Mouse (Mus musculus) small intestine, adult 2 months (tissue): ENCODE measurements around the gene Ano1. TPM values are rescaled to one million over a fixed set of nuclear protein-coding genes. Genes with fewer than 3 reads are reported as not detected.

ENCODE experiments used
- H3K27ac ChIP-seq: fragments of 200-500 bp; 2 replicates; pipeline ENCODE4 v1.5.1; 2012; ENCODE audit warnings: low read depth, low read length, control low read depth, inconsistent platforms; ENCODE audit not compliant: insufficient read depth
- H3K27me3 ChIP-seq: fragments of 200-500 bp; 2 replicates; pipeline ENCODE4 v1.6.1; 2012; ENCODE audit warnings: mild to moderate bottlenecking, moderate library complexity, low read length, inconsistent platforms; ENCODE audit not compliant: control insufficient read depth, insufficient read depth
- H3K36me3 ChIP-seq: fragments of 200-500 bp; 2 replicates; pipeline ENCODE4 v1.6.1; 2012; ENCODE audit warnings: mild to moderate bottlenecking, low read length, control low read depth, inconsistent platforms; ENCODE audit not compliant: control insufficient read depth, insufficient read depth
- H3K4me1 ChIP-seq: fragments of 200-500 bp; 2 replicates; pipeline ENCODE4 v1.6.1; 2012; ENCODE audit warnings: low read length, inconsistent platforms, mixed read lengths; ENCODE audit not compliant: control insufficient read depth, insufficient read depth, insufficient read length
- H3K4me3 ChIP-seq: fragments of 200-500 bp; 2 replicates; pipeline ENCODE4 v1.5.1; 2012; ENCODE audit warnings: low read depth, mild to moderate bottlenecking, control low read depth, inconsistent platforms, low read length, moderate library complexity
- CTCF ChIP-seq: fragments of 200-500 bp; IDR thresholded peaks from 2 replicates; pipeline ENCODE4 v1.5.1; 2012; ENCODE audit warnings: low read depth, mild to moderate bottlenecking, control low read depth, inconsistent platforms, low read length, moderate library complexity, mixed read lengths; ENCODE audit not compliant: insufficient replicate concordance, insufficient read length; ENCODE audit errors: extremely low read depth
- POLR2A ChIP-seq: fragments of 200-500 bp; IDR thresholded peaks from 2 replicates; pipeline ENCODE4 v1.6.1; 2012; ENCODE audit warnings: low read depth, mild to moderate bottlenecking, control low read depth, inconsistent platforms, low read length, moderate library complexity
- WGBS: fragments of 180-500 bp; shearing (Covaris S2); methylation state at CpG from one replicate; pipeline ENCODE4 v1.1.7; 2018; 5-methylcytosine and 5-hydroxymethylcytosine counted together
- polyA plus RNA-seq: library from polyadenylated mRNA; depleted of rRNA; stranded (reverse); fragments of >200 nt; gene quantifications from 2 replicates; pipeline ENCODE4 v1.2.3, GENCODE M21; 2012

The Ano1 gene
- polyA plus RNA-seq, 1 experiment = 8.9 TPM

- WGBS = 66% methylated on average over 6 of the region's 6 CpGs
- Histone ChIP-seq H3K27me3 (no peaks in the 10 kb centered on the region), H3K27ac (no peak overlapping the region), H3K4me3 (no peak overlapping the region), H3K4me1 (no peaks in the 10 kb centered on the region), H3K36me3 (no peaks in the 10 kb centered on the region)
- TF ChIP-seq POLR2A (no peak), CTCF (no peak)
These were observed 88.2 kb downstream of the Ano1 start for GRCm38 (mm10) chr7:144663566-144663965.

- H3K27ac ChIP-seq = no peak overlapping the region
- TF ChIP-seq CTCF (no peak), POLR2A (no peak)
- no peak overlapping the region for H3K4me3 ChIP-seq
- WGBS = 73% methylated on average over 9 of the region's 9 CpGs
- H3K4me1 ChIP-seq = no peaks in the 10 kb centered on the region
- no peaks in the 10 kb centered on the region for H3K36me3 ChIP-seq
- no peaks in the 10 kb centered on the region for H3K27me3 ChIP-seq
These were observed 95.4 kb downstream of the Ano1 start for GRCm38 (mm10) chr7:144656261-144656967.

DNA sequence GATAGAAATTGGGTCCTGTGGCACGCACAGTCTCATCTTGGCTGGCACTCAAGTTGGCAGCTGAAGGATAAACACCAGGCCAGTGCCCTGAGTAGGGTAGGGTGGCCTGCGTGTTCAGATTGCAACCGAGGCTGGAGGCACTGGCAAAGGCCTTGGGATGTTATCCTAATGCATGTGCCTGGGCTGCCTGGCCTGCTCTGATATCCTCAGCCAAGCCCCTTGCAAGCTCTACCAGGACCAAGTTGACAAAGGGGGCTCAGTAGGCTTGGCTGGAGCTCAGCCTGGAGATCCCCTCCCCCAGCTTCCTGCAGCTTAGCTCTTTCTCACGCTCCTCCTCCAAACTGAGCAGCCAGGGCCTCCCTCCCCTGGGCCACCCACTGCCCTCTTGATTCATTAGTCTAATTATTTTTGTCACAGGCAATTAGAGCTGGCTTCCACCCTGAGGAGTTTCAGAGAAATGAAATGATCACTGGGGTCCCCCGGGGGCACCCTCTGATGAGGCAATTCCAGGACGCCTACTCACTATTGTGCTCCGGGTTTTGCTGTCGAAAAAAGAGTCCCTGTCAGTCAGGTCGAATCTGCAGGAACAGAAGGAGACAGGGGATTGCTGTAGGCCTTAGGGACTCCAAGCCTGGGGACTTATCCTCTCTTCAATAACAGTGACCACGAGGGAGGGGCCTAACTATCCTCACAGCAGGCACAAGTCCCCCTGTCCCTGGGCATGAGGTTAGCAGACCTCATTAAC, 97.9 kb downstream of the Ano1 start:
- Histone ChIP-seq H3K4me3 (no peak overlapping the region), H3K4me1 (no peaks in the 10 kb centered on the region), H3K27me3 (no peaks in the 10 kb centered on the region), H3K27ac (no peak overlapping the region), H3K36me3 (no peaks in the 10 kb centered on the region)
- TF ChIP-seq CTCF (no peak), POLR2A (no peak)
- 44% methylated on average over 10 of the region's 10 CpGs for WGBS

- no peak for TF ChIP-seq POLR2A
- no peak for TF ChIP-seq CTCF
- no peaks in the 10 kb centered on the region for H3K27me3 ChIP-seq
- H3K36me3 ChIP-seq = no peaks in the 10 kb centered on the region
- H3K27ac ChIP-seq = no peak overlapping the region
- 65% methylated on average over 5 of the region's 5 CpGs for WGBS
- no peaks in the 10 kb centered on the region for H3K4me1 ChIP-seq
- no peak overlapping the region for H3K4me3 ChIP-seq
These were observed 104.2 kb downstream of the Ano1 start for GRCm38 (mm10) chr7:144647547-144647946.

GRCm38 (mm10) chr7:144640817-144641216, 111.0 kb downstream of the Ano1 start:
- H3K27ac ChIP-seq = no peak overlapping the region
- H3K4me1 ChIP-seq = no peaks in the 10 kb centered on the region
- no peaks in the 10 kb centered on the region for H3K27me3 ChIP-seq
- WGBS = 74% methylated on average over 1 of the region's 1 CpGs
- H3K4me3 ChIP-seq = no peak overlapping the region
- H3K36me3 ChIP-seq = no peaks in the 10 kb centered on the region
- TF ChIP-seq CTCF = no peak
- no peak for TF ChIP-seq POLR2A

DNA sequence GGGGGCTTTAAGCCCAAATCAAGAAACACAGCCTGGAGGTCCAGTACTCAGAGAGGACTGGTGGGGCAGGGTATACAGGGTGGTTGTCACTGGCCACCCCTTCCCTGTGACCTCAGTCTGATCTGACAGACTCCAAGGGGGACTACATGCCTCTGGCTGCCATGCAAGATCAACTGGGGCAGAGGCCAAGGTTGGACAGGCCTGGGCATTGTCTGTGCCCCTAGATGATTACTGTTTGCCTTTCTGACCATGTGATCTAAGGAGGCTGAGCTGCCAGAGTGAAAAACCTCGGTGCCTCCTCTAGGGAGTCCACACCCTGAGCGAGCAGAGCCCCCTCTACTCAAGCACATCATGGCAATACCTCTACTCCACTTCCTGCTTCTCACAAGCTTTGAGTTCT, 115.8 kb downstream of the Ano1 start:
- Histone ChIP-seq H3K27me3 (no peaks in the 10 kb centered on the region), H3K27ac (no peak overlapping the region), H3K4me3 (no peak overlapping the region), H3K4me1 (0 out of 2 replicates have a peak, but pooled peaks cover 2% of the 10 kb centered on the region), H3K36me3 (no peaks in the 10 kb centered on the region)
- TF ChIP-seq CTCF (no peak), POLR2A (no peak)
- WGBS = 24% methylated on average over 2 of the region's 2 CpGs

GRCm38 (mm10) chr7:144634875-144635274, 116.9 kb downstream of the Ano1 start:
- H3K27me3 ChIP-seq = no peaks in the 10 kb centered on the region
- H3K36me3 ChIP-seq = no peaks in the 10 kb centered on the region
- H3K27ac ChIP-seq = no peak overlapping the region
- 0 out of 2 replicates have a peak, but pooled peaks cover 2% of the 10 kb centered on the region for H3K4me1 ChIP-seq
- no peak for TF ChIP-seq CTCF
- no peak for TF ChIP-seq POLR2A
- H3K4me3 ChIP-seq = no peak overlapping the region
- 83% methylated on average over 6 of the region's 6 CpGs for WGBS

GRCm38 (mm10) chr7:144634450-144634849, 117.3 kb downstream of the Ano1 start:
- TF ChIP-seq POLR2A (no peak), CTCF (no peak)
- WGBS = 63% methylated on average over 3 of the region's 3 CpGs
- 0 out of 2 replicates have a peak, but pooled peaks cover 2% of the 10 kb centered on the region for H3K4me1 ChIP-seq
- no peaks in the 10 kb centered on the region for H3K27me3 ChIP-seq
- H3K4me3 ChIP-seq = no peak overlapping the region
- H3K36me3 ChIP-seq = no peaks in the 10 kb centered on the region
- H3K27ac ChIP-seq = no peak overlapping the region
